Mouse (Mus musculus): ENCODE measurements around the gene Esyt2. TPM values are rescaled to one million over a fixed set of nuclear protein-coding genes. Genes with fewer than 3 reads are reported as not detected.

Esyt2 gene
- polyA plus RNA-seq, 1 experiment from 2014 or later, result 11.1 TPM

- peak overlapping the region; percentile 97 for H3K4me3 ChIP-seq
- H3K9me3 ChIP-seq, result no peaks in the 10 kb centered on the region
- peak; percentile 9; the same call in 1 of the 2 replicates for ATAC-seq (ENCODE audit: low read depth)
- H3K27me3 ChIP-seq, result no peaks in the 10 kb centered on the region
- no peaks in the 10 kb centered on the region for H3K36me3 ChIP-seq
- H3K9ac ChIP-seq, result peak overlapping the region; percentile 94
- peak overlapping the region; percentile 96 for H3K4me2 ChIP-seq
- peak overlapping the region; percentile 97 for H3K27ac ChIP-seq (replicated peaks)
- WGBS, result under 1% methylated on average over 43 of the region's 55 CpGs
- peaks cover 23% of the 10 kb centered on the region for H3K4me1 ChIP-seq (replicated peaks)
These were observed 658 bp downstream of the Esyt2 start for GRCm38 (mm10) chr12:116281427-116282281.

DNA sequence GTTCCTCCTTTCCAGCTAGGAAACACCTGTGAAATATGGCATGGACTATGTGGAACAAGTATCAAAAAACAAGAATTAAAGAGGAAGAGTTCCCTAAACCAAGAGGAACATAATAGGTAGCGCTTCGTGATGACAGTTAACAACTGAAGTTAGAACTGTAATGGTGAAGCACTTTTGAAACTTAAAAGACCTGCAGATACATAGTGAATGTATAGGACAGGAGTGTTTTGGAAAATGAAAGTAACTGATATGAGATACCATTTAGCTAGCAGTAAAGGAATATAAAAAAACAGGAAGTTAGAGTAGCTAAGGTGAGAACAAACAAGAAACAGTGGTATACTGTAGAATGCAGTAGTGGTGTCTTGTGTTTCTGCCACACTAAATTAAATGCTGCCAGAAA lies 1.9 kb downstream of the Esyt2 start:
- Histone ChIP-seq H3K4me2 (peak overlapping the region; percentile 30), H3K27me3 (no peaks in the 10 kb centered on the region), H3K4me1 (replicated peaks) (peaks cover 23% of the 10 kb centered on the region), H3K9ac (no peak overlapping the region), H3K36me3 (no peaks in the 10 kb centered on the region), H3K27ac (replicated peaks) (no peak overlapping the region), H3K9me3 (no peaks in the 10 kb centered on the region), H3K4me3 (no peak overlapping the region)
- no peak for ATAC-seq (ENCODE audit: low read depth)
- 91% methylated on average over 2 of the region's 2 CpGs for WGBS

- H3K9ac ChIP-seq, result no peak overlapping the region
- H3K27me3 ChIP-seq, result no peaks in the 10 kb centered on the region
- 91% methylated on average over 2 of the region's 2 CpGs for WGBS
- H3K9me3 ChIP-seq, result no peaks in the 10 kb centered on the region
- H3K27ac ChIP-seq (replicated peaks), result no peak overlapping the region
- H3K36me3 ChIP-seq, result no peaks in the 10 kb centered on the region
- no peak overlapping the region for H3K4me2 ChIP-seq
- no peak overlapping the region for H3K4me3 ChIP-seq
- ATAC-seq (ENCODE audit: low read depth), result no peak
- H3K4me1 ChIP-seq (replicated peaks), result peaks cover 23% of the 10 kb centered on the region
These were observed 2.5 kb downstream of the Esyt2 start for GRCm38 (mm10) chr12:116283511-116283910.

DNA sequence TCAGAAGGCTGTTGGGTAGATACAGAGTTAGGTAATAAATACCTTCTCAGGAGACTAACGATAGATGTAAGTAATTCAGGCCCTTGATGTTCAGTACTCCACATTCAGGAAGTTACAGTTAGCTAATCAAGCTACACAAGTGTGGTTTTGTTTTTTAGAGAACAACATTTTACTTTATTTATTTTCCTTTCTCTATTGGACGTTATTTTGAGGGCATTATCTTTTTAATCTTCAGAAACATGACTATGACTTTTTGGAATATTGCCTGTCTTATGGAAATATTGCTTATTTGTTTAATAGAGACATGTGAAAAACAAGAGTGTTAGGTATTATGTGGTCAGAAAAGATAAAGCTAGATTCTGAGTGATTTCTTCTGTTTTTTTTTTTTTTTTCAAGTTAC lies 12.2 kb downstream of the Esyt2 start:
- Histone ChIP-seq H3K4me3 (no peak overlapping the region), H3K27ac (replicated peaks) (no peak overlapping the region), H3K9me3 (no peaks in the 10 kb centered on the region), H3K4me2 (no peak overlapping the region), H3K27me3 (no peaks in the 10 kb centered on the region), H3K4me1 (replicated peaks) (no peaks in the 10 kb centered on the region), H3K36me3 (no peaks in the 10 kb centered on the region), H3K9ac (no peak overlapping the region)
- ATAC-seq (ENCODE audit: low read depth), result no peak
- WGBS, result 74% methylated on average over 2 of the region's 2 CpGs

DNA sequence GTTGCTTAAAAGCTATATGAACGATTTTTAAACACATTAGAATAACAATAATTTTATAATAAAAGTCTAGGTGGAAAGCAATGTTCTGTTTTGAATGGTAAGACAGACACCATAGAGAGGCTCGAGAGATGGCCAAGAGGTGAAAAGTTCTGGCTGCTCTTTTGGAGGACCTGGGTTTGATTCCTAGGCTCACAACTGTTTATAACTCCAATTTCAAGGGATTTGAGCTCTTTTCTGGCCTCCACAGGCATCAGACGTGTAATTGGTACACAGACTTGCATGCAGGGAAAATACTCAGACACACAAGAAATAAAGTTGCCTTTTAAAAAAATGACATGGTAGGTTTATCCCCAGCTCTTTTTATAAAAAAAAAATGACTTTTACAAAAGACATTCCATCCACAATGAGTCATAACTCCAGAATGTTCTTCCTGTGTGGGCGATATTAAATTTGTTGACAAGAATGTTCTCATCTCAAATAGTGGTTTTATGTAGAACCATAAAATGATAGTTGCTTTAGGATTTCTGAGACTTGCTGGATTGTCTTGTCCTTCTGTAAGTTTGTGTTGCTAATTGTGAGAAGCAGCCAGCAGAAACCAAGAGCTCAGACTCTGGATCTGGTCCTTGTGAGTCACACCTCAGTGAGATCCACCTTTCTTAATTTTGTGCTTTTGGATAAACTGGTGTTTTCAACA lies 12.8 kb downstream of the Esyt2 start:
- Histone ChIP-seq H3K27ac (replicated peaks) (no peak overlapping the region), H3K4me2 (no peak overlapping the region), H3K9me3 (no peaks in the 10 kb centered on the region), H3K4me1 (replicated peaks) (no peaks in the 10 kb centered on the region), H3K9ac (no peak overlapping the region), H3K27me3 (no peaks in the 10 kb centered on the region), H3K4me3 (no peak overlapping the region), H3K36me3 (no peaks in the 10 kb centered on the region)
- ATAC-seq (ENCODE audit: low read depth), result no peak
- WGBS, result 82% methylated on average over 4 of the region's 4 CpGs

DNA sequence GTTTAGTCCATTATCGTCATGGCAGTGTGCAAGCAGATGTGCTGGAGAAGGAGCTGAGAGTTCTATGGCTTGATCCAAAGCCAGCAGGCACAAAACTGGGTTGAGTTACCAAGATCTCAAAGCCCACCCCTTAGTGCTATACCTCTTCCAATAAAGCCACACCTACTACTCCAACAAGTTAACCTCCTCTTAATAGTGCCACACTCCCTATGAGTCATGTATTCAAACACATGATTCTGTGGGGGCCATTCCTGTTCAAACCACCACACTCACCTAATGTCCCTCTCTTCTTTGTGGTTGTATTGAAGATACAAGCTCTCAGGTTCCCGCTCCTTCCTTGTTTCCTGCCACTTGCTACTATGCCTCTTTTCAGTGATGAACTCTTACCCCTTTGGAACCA lies 18.9 kb downstream of the Esyt2 start:
- Histone ChIP-seq H3K9me3 (peaks cover 10% of the 10 kb centered on the region), H3K9ac (no peak overlapping the region), H3K4me2 (no peak overlapping the region), H3K27ac (replicated peaks) (no peak overlapping the region), H3K4me1 (replicated peaks) (no peaks in the 10 kb centered on the region), H3K27me3 (no peaks in the 10 kb centered on the region), H3K36me3 (no peaks in the 10 kb centered on the region), H3K4me3 (no peak overlapping the region)
- ATAC-seq (ENCODE audit: low read depth), result no peak
- 93% methylated on average over 2 of the region's 2 CpGs for WGBS

- Histone ChIP-seq H3K4me3 (no peak overlapping the region), H3K9me3 (peaks cover 10% of the 10 kb centered on the region), H3K4me2 (no peak overlapping the region), H3K4me1 (replicated peaks) (no peaks in the 10 kb centered on the region), H3K9ac (no peak overlapping the region), H3K27me3 (no peaks in the 10 kb centered on the region), H3K27ac (replicated peaks) (no peak overlapping the region), H3K36me3 (no peaks in the 10 kb centered on the region)
- no peak for ATAC-seq (ENCODE audit: low read depth)
These were observed 21.2 kb downstream of the Esyt2 start for GRCm38 (mm10) chr12:116302181-116302580.

DNA sequence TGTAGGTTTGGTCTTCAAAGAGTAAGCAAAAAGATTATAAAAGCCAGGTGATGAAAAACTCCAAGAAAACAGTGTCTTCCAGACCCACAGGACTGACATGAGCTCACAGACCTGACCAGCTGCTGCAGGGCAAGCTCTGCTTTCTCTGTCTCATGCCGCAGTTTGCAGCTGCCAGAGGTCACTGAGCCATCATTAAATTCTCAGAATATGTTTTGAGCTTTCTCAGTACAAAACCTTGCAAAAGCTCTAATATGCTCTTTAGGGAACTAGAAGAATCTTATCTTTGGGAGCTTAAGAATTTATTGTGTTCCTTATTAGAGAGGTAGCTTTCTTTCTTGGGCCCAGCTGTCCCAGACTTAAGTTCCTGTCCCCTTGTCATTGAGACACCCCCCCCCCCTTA lies 25.0 kb downstream of the Esyt2 start:
- Histone ChIP-seq H3K36me3 (no peaks in the 10 kb centered on the region), H3K9me3 (peaks cover 2% of the 10 kb centered on the region; the same call in 1 of the 2 replicates), H3K4me1 (replicated peaks) (no peaks in the 10 kb centered on the region), H3K27ac (replicated peaks) (no peak overlapping the region), H3K9ac (no peak overlapping the region), H3K4me3 (no peak overlapping the region), H3K4me2 (no peak overlapping the region), H3K27me3 (no peaks in the 10 kb centered on the region)
- WGBS, result 74% methylated on average over 1 of the region's 1 CpGs
- no peak for ATAC-seq (ENCODE audit: low read depth)

- Histone ChIP-seq H3K4me3 (no peak overlapping the region), H3K4me1 (replicated peaks) (no peaks in the 10 kb centered on the region), H3K36me3 (no peaks in the 10 kb centered on the region), H3K27me3 (no peaks in the 10 kb centered on the region), H3K4me2 (no peak overlapping the region), H3K9ac (no peak overlapping the region), H3K9me3 (no peaks in the 10 kb centered on the region), H3K27ac (replicated peaks) (no peak overlapping the region)
- WGBS, result 91% methylated on average over 3 of the region's 3 CpGs
- no peak for ATAC-seq (ENCODE audit: low read depth)
These were observed 26.9 kb downstream of the Esyt2 start for GRCm38 (mm10) chr12:116307870-116308269.

DNA sequence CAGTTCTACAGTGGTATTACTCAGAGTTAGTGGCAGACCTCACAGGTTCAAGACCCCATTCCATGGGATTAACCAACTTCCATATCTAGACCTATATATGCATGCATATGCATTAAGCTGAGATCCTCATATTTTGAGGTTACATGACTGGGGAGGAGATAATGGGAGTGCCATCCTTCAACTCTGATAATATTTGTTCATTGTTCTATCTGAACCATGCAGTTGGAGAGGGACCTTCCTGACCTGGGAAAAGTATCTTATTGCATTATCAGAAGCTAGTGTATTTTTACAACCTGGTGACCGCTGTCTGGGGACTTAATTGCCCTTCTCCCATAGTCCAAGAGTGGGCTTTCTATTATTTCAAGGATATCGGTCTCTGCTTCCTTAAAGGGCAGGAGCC lies 27.6 kb downstream of the Esyt2 start:
- 74% methylated on average over 2 of the region's 2 CpGs for WGBS
- H3K36me3 ChIP-seq, result no peaks in the 10 kb centered on the region
- no peak overlapping the region for H3K27ac ChIP-seq (replicated peaks)
- no peak overlapping the region for H3K4me3 ChIP-seq
- H3K27me3 ChIP-seq, result no peaks in the 10 kb centered on the region
- no peak overlapping the region for H3K9ac ChIP-seq
- no peaks in the 10 kb centered on the region for H3K9me3 ChIP-seq
- no peaks in the 10 kb centered on the region for H3K4me1 ChIP-seq (replicated peaks)
- no peak overlapping the region for H3K4me2 ChIP-seq
- ATAC-seq (ENCODE audit: low read depth), result no peak

DNA sequence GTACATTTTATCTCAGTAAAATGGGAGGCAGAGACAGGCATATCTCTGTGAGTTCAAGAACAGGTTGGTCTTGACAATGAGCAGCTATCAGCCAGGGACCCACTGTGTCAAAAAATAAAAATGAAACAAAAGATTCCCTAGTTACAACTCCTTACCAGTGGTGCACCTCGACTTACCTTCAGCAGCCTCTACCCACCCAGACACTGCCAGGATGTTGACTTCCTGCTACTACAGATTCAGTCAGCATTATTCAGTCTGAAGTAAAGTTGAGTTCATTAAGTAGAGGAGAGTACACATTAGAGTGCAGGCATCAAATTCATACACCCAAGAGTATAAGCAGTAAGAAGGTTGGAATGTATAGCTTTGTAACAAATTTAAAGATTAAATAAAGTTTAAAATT lies 32.8 kb downstream of the Esyt2 start:
- WGBS, result 100% methylated on average over 1 of the region's 1 CpGs
- Histone ChIP-seq H3K9ac (no peak overlapping the region), H3K4me3 (no peak overlapping the region), H3K36me3 (no peaks in the 10 kb centered on the region), H3K27ac (replicated peaks) (no peak overlapping the region), H3K4me1 (replicated peaks) (no peaks in the 10 kb centered on the region), H3K9me3 (no peaks in the 10 kb centered on the region), H3K4me2 (no peak overlapping the region), H3K27me3 (no peaks in the 10 kb centered on the region)
- ATAC-seq (ENCODE audit: low read depth), result no peak

GRCm38 (mm10) chr12:116315498-116315897 lies 34.5 kb downstream of the Esyt2 start:
- H3K27me3 ChIP-seq, result no peaks in the 10 kb centered on the region
- 87% methylated on average over 3 of the region's 3 CpGs for WGBS
- no peak overlapping the region for H3K4me3 ChIP-seq
- no peaks in the 10 kb centered on the region for H3K36me3 ChIP-seq
- ATAC-seq (ENCODE audit: low read depth), result no peak
- H3K9ac ChIP-seq, result no peak overlapping the region
- H3K4me1 ChIP-seq (replicated peaks), result no peaks in the 10 kb centered on the region
- H3K9me3 ChIP-seq, result no peaks in the 10 kb centered on the region
- H3K4me2 ChIP-seq, result no peak overlapping the region
- H3K27ac ChIP-seq (replicated peaks), result no peak overlapping the region
